Mouse (Mus musculus) spleen, postnatal 36 days (tissue): ENCODE data around the gene Gm43302.
"Not testable (repeated sequence)": the region's sequence is repeated elsewhere in the genome, so short reads cannot be mapped to it uniquely, and the experiment has no call there.

Source experiments
- DNase-seq, 2 experiments: peaks; one replicate each; pipeline ENCODE4 v3.0.0; 2022; ENCODE audit warnings: low spot score in 2 of 2, mixed read lengths in 1 of 2

The Gm43302 gene

GRCm38 (mm10) chr5:105199149-105199548, 94.3 kb downstream of the Gm43302 start:
- DNase-seq: not testable (repeated sequence)

- not testable (repeated sequence) for DNase-seq
Observed at GRCm38 (mm10) chr5:105197915-105198560, 95.5 kb downstream of the Gm43302 start.

GRCm38 (mm10) chr5:105196308-105196707, 97.2 kb downstream of the Gm43302 start:
- not testable (repeated sequence) for DNase-seq

- not testable (repeated sequence) for DNase-seq
Observed at GRCm38 (mm10) chr5:105192536-105192935, 101.0 kb downstream of the Gm43302 start.

- no peak for DNase-seq
Observed at GRCm38 (mm10) chr5:105181446-105181845, 112.0 kb downstream of the Gm43302 start.
